Mouse (Mus musculus) liver, postnatal 0 days (tissue): ENCODE results near the gene Rps6kl1.
A peak's percentile ranks its signal among the peaks of the same experiment; 100 is the strongest.

ENCODE experiments used
- CTCF ChIP-seq: sonication (generic); IDR thresholded peaks from 2 replicates; pipeline ENCODE4 v1.5.1; 2016; ENCODE audit warnings: antibody characterized with exemption, low read depth
- EP300 ChIP-seq: IDR thresholded peaks from 2 replicates; pipeline ENCODE4 v1.6.1; 2016; ENCODE audit warnings: antibody characterized with exemption, low read depth, mild to moderate bottlenecking

DNA sequence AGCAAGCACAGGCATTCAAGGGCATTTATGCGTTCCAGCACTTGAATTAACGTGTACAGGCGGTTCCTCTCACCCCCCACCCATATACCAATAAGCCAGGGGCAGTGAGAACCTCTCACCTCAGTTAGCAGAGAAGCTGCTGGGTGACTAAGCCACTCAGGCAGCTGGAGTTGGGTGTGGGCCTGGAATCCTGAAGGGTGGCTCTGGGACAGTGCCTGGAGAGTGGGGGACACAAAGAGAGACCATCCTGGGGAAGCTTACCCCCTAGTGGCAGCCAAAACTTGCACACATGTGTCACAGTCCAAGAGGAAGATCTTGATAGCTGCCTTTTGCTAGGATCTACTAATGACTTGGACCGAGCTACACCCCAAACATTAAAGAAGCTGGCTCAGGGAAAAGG is 14.4 kb downstream of the Rps6kl1 start:
- TF ChIP-seq EP300 (no peak), CTCF (peak; percentile 28; the same call in 1 of the 2 replicates)
